Mouse (Mus musculus) mammary gland, adult 2 months (tissue): ENCODE results near the gene Unc79. TPM values are rescaled to one million over a fixed set of nuclear protein-coding genes. Genes with fewer than 3 reads are reported as not detected.

Experiments used
- polyA plus RNA-seq: library from polyadenylated mRNA; depleted of rRNA; stranded (reverse); fragments of >200 nt; gene quantifications from 2 replicates; pipeline ENCODE4 v1.2.3, GENCODE M21; 2012; ENCODE audit warnings: low replicate concordance; rRNA removed

Gene Unc79
- 0.14 and 0.34 TPM in 2 replicates for polyA plus RNA-seq

GRCm38 (mm10) chr12:102948778-102949394, at the start of gene Unc79:
Unc79 (plus strand) TSS chr12:102948859.

GRCm38 (mm10) chr12:102899091-102899490, 49.6 kb upstream of the Unc79 start, which contains the start of gene Cox8c:
Cox8c (plus strand) TSS chr12:102899316.

Other genes with a start within 250 kb of the Unc79 start
- gene Itpk1, start 243.9 kb upstream of the Unc79 start, polyA plus RNA-seq = 42.9 and 44.3 TPM in 2 replicates
- 0.66 TPM in 1 of 2 replicates, not detected in the other for gene Moap1, start 205.2 kb upstream of the Unc79 start, polyA plus RNA-seq
- 2.9 and 3.3 TPM in 2 replicates for gene Tmem251, start 205.1 kb upstream of the Unc79 start, polyA plus RNA-seq
- not detected in 2 replicates for gene Gm28051, start 191.1 kb upstream of the Unc79 start, polyA plus RNA-seq
- gene Gon7, start 191.1 kb upstream of the Unc79 start, polyA plus RNA-seq = 3.1 and 11.6 TPM in 2 replicates
- 11.0 and 13.8 TPM in 2 replicates for gene Ubr7, start 190.9 kb upstream of the Unc79 start, polyA plus RNA-seq
- gene Gm20604, start 190.2 kb upstream of the Unc79 start, polyA plus RNA-seq = 1.2 and 2.4 TPM in 2 replicates
- gene Btbd7, start 70.4 kb upstream of the Unc79 start, polyA plus RNA-seq = 12.6 and 17.5 TPM in 2 replicates
- not detected in 2 replicates for gene Cox8c, start 49.5 kb upstream of the Unc79 start, polyA plus RNA-seq